Mouse (Mus musculus): Measurements from ENCODE around the gene Mast4. TPM values are rescaled to one million over a fixed set of nuclear protein-coding genes. Genes with fewer than 3 reads are reported as not detected.

Gene Mast4
- total RNA-seq, 2 experiments from 2014 or later = 48.4 to 58.4 TPM

GRCm38 (mm10) chr13:103065437-103065836, 268.9 kb downstream of the Mast4 start:
- no peak for DNase-seq (ENCODE audit: low spot score in 2 of 2)

DNA sequence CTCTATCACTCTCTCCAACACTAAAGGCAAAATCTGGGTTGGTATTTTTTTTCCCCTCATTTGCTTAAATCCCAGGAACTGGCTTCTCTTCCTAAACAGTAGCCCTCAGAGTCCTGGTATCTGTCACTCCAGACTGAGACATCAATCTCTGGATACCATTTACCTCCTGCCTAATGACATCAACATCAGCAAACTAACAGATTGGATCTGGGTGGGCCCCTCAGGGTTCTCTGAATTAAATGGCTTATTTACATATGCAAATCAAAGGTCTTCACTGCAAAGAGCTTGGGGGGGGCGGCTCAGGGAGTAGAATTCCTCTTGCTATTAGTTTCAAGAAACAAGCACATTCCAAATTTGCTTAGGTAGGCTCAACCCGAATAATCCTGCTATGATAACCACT, 272.6 kb downstream of the Mast4 start:
- no peak for DNase-seq (ENCODE audit: low spot score in 2 of 2)

- no peak for DNase-seq (ENCODE audit: low spot score in 2 of 2)
These were observed 274.2 kb downstream of the Mast4 start for GRCm38 (mm10) chr13:103059995-103060652.

DNA sequence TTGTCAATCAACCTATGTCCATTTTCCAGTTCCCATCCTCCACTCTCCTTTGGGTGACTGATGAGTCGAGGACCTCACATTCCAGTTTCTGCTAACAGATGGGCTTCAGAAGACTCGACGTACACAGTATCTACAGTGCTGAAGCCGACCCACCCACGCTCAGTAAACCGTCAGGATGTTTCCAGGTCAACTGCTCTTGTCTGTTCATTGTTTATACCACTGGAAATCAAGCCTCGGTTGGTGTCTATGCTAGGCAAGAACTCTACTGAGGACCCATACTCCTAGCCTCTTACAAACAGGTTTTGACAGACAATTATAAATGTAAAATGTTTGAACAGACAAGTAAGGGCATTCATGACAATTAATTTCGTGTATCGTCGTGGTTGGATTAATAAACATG, 277.8 kb downstream of the Mast4 start:
- DNase-seq (ENCODE audit: low spot score in 2 of 2) = no peak

- DNase-seq (ENCODE audit: low spot score in 2 of 2) = no peak
These were observed 281.6 kb downstream of the Mast4 start for GRCm38 (mm10) chr13:103052661-103053060.

DNA sequence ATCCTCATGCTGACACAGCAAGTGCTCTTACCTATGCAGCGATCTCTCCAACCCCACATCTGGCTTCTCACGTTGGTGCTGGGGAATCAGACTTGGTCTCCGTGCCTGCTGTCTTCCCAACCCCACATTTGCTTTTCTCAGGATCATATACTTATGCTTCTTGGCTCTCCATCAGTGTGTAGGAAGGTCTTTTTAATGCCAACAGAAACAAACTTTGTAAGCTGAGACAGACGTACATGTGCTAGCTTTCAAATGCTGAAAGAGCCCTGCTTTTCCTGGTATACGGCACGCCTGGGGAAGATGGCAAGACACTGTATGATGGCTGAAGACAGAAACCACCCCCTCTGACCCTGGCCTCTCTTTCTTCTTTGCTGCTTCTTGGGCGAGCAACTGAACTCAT, 285.3 kb downstream of the Mast4 start:
- DNase-seq (ENCODE audit: low spot score in 2 of 2) = peak in 1 of 2 experiments; percentile 19

GRCm38 (mm10) chr13:103043692-103044091, 290.6 kb downstream of the Mast4 start:
- no peak for DNase-seq (ENCODE audit: low spot score in 2 of 2)

GRCm38 (mm10) chr13:103043011-103043410, 291.3 kb downstream of the Mast4 start:
- DNase-seq (ENCODE audit: low spot score in 2 of 2) = peak in 1 of 2 experiments; percentile 15

GRCm38 (mm10) chr13:103037466-103037865, 296.8 kb downstream of the Mast4 start:
- no peak for DNase-seq (ENCODE audit: low spot score in 2 of 2)

- no peak for DNase-seq (ENCODE audit: low spot score in 2 of 2)
These were observed 304.9 kb downstream of the Mast4 start for GRCm38 (mm10) chr13:103029377-103029776.

- no peak for DNase-seq (ENCODE audit: low spot score in 2 of 2)
These were observed 306.7 kb downstream of the Mast4 start for GRCm38 (mm10) chr13:103027456-103028078.

DNA sequence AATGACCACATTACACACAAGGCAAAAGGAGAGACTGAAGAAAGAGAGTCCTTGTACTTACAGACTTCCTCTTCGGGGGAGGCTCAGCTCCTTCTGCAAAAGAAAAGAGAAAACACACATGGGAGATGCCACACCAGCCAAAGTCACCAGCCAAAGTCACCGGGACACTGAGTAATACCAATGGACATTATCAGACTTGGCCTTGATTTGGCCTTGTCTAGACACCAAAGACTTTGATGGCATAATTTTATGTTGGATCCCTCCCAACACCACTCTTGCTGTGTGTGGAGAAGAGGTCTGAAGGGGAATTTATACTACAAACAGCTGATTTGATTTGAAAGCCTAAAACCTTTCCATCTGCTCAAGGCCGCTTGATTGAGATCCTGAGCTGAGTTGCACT, 308.8 kb downstream of the Mast4 start:
- DNase-seq (ENCODE audit: low spot score in 2 of 2) = no peak

DNA sequence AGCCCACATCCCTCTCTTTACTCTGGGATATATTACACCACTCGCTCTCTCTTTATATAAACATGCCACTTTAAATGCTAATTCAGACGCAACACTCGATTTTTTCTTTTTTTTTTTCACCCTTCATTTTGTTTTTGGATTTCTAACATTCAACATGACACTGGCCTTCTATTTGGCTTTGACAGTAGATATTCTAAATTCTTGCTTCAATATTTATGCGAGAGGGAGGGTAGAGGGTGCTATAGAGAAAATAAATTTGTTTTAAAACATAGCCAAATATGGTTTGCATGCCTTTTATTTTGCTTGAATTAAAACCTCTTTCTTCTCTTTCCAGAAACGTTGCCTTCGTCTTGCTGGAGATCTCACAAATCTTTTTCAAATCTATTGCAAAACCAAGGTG, 315.8 kb downstream of the Mast4 start:
- DNase-seq (ENCODE audit: low spot score in 2 of 2) = no peak

- no peak for DNase-seq (ENCODE audit: low spot score in 2 of 2)
These were observed 316.6 kb downstream of the Mast4 start for GRCm38 (mm10) chr13:103017661-103018060.

GRCm38 (mm10) chr13:103015131-103015750, 319.1 kb downstream of the Mast4 start:
- no peak for DNase-seq (ENCODE audit: low spot score in 2 of 2)

DNA sequence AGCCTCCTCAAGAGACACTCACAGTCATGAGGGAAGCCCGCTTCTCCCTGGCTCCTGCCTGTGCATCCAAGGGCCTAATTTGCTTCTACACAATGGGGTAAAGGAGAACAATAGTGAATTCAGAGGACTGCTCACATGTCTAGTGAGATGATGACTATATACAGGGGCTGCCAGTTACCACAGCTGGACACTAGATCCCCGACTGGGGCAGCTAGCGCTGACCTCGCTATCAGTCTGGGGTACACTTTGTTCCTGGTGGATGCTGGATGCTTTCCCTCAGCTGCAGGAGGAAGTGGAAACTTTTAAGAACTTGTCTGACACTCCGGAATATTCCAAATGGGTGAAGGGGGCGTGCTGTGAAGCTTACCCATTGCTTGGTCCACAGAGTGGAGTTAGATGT, 319.7 kb downstream of the Mast4 start:
- DNase-seq (ENCODE audit: low spot score in 2 of 2) = no peak

- no peak for DNase-seq (ENCODE audit: low spot score in 2 of 2)
These were observed 320.1 kb downstream of the Mast4 start for GRCm38 (mm10) chr13:103014222-103014621.

- DNase-seq (ENCODE audit: low spot score in 2 of 2) = no peak
These were observed 329.1 kb downstream of the Mast4 start for GRCm38 (mm10) chr13:103005227-103005626.

GRCm38 (mm10) chr13:103001831-103002230, 332.5 kb downstream of the Mast4 start:
- no peak for DNase-seq (ENCODE audit: low spot score in 2 of 2)

DNA sequence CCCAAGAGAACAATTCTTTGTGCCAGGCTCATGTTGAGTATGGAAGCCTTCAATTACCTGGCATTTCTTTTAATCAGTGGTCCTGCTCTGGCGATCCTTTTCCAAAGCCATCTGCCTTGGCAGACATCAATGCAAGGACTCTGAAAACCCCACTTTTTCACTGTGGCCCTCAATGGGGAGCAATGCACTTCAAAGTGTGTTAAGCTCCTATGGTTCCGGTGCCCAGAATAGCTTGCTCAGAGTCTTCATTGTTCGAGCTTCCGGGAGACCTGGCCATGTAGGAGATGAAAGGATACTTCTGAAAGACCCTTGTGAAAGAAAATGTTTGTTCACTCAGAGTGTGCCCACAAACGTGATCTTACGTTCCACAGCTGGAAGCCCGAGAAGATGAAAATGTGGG, 333.4 kb downstream of the Mast4 start:
- DNase-seq (ENCODE audit: low spot score in 2 of 2) = no peak

DNA sequence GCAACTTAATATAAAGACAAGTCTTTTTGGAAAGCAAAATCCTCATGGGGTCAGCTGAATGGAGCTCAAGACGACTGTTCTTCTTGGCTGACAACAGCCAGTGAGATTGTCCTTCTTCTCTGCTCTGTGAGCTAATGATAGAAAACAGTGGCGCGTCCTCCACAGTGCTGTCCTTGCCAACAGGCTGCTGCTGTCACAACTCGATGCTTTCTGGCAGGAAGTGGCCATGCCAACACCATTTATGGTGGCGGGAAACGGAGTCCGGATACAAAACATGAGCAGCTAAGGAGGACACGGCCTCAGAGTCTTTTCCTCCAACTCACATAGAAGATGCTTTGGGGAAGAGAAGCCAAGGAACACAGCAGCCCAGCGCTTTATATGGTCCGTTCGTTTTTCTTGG, 340.2 kb downstream of the Mast4 start:
- no peak for DNase-seq (ENCODE audit: low spot score in 2 of 2)

DNA sequence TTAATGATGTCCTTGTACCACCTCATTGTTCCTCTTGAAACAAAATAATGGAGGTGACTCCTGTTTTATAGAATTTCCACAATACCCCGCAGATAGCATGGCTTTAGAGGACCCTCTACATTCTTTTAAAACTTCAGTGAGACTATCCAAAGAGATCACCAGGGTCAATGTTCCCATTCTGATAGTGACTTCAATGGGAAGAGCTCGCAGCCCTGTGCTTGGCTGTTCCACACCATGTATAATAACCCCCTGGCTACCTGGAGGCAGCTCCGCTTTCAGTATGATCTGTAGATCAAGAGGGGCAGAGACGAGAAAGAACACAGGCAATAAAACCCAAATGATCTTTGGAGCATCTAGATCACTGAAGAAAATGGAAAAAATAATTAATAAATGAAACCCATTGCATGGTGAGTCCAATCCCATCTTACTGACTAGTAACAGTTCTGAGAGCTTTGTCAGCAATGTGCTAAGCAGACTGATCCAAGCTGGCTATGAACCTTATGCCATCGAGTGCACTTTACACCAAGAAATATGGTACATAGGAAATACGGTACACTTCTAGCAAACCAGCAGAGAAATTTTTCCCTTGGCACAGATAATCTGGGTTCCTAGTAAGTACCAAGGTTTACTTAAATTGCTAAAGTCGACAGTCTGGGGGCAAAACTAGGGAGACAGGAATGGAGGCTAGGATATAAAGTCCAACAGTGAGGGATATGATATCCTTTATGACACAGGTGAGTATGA, 341.4 kb downstream of the Mast4 start:
- no peak for DNase-seq (ENCODE audit: low spot score in 2 of 2)

All from layer of hippocampus, postnatal 14 days (tissue).